Mouse (Mus musculus): ENCODE results near the gene Arhgap28. TPM values are rescaled to one million over a fixed set of nuclear protein-coding genes. Genes with fewer than 3 reads are reported as not detected.
A peak's percentile ranks its signal among the peaks of the same experiment; 100 is the strongest.

Gene Arhgap28
- polyA plus RNA-seq, 2 experiments: 0.57 to 0.91 TPM

GRCm38 (mm10) chr17:67918201-67918600 lies 85.7 kb downstream of the Arhgap28 start:
- Histone ChIP-seq H3K4me1 (replicated peaks; ENCODE audit: control insufficient read depth in 2 of 2, insufficient read depth in 2 of 2, low read length in 1 of 2) (no peaks in the 10 kb centered on the region), H3K9me3 (ENCODE audit: control insufficient read depth, low read length) (no peaks in the 10 kb centered on the region), H3K9ac (replicated peaks) (no peak overlapping the region), H3K4me3 (ENCODE audit: insufficient read depth in 1 of 2, low read depth in 2 of 2, low read length in 2 of 2) (no peak overlapping the region), H3K27ac (no peak overlapping the region), H3K36me3 (replicated peaks; ENCODE audit: control insufficient read depth, insufficient read depth, low read depth) (no peaks in the 10 kb centered on the region), H3K27me3 (ENCODE audit: control insufficient read depth, insufficient read depth, low read length) (no peaks in the 10 kb centered on the region), H3K4me2 (ENCODE audit: low read depth) (no peak overlapping the region)
- no peak for ATAC-seq (ENCODE audit: insufficient read depth)
- WGBS (ENCODE audit: insufficient replicate concordance): 76% methylated on average over 7 of the region's 7 CpGs
- no peak for DNase-seq (ENCODE audit: low read depth in 3 of 3, low spot score in 3 of 3)
- TF ChIP-seq CTCF (IDR thresholded peaks at IDR 0.05; ENCODE audit: low read depth): no peak
- TF ChIP-seq EP300 (IDR thresholded peaks at IDR 0.05; ENCODE audit: low read depth): no peak

- ATAC-seq (ENCODE audit: insufficient read depth) (no peak), DNase-seq (ENCODE audit: low read depth in 3 of 3, low spot score in 3 of 3) (no peak)
- H3K9ac ChIP-seq (replicated peaks): no peak overlapping the region
- WGBS (ENCODE audit: insufficient replicate concordance): 72% methylated on average over 2 of the region's 2 CpGs
- no peaks in the 10 kb centered on the region for H3K36me3 ChIP-seq (replicated peaks; ENCODE audit: control insufficient read depth, insufficient read depth, low read depth)
- no peak overlapping the region for H3K4me2 ChIP-seq (ENCODE audit: low read depth)
- no peak overlapping the region for H3K4me3 ChIP-seq (ENCODE audit: insufficient read depth in 1 of 2, low read depth in 2 of 2, low read length in 2 of 2)
- no peaks in the 10 kb centered on the region for H3K9me3 ChIP-seq (ENCODE audit: control insufficient read depth, low read length)
- H3K27ac ChIP-seq: no peak overlapping the region
- TF ChIP-seq EP300 (IDR thresholded peaks at IDR 0.05; ENCODE audit: low read depth) (no peak), CTCF (IDR thresholded peaks at IDR 0.05; ENCODE audit: low read depth) (no peak)
- no peaks in the 10 kb centered on the region for H3K4me1 ChIP-seq (replicated peaks; ENCODE audit: control insufficient read depth in 2 of 2, insufficient read depth in 2 of 2, low read length in 1 of 2)
- no peaks in the 10 kb centered on the region for H3K27me3 ChIP-seq (ENCODE audit: control insufficient read depth, insufficient read depth, low read length)
Measured at GRCm38 (mm10) chr17:67916901-67917300, 87.0 kb downstream of the Arhgap28 start.

- DNase-seq (ENCODE audit: low read depth in 3 of 3, low spot score in 3 of 3) (peak in 1 of 3 experiments; percentile 6), ATAC-seq (ENCODE audit: insufficient read depth) (no peak)
- H3K4me1 ChIP-seq (replicated peaks; ENCODE audit: control insufficient read depth in 2 of 2, insufficient read depth in 2 of 2, low read length in 1 of 2): no peaks in the 10 kb centered on the region
- H3K27ac ChIP-seq: no peak overlapping the region
- no peak overlapping the region for H3K9ac ChIP-seq (replicated peaks)
- H3K36me3 ChIP-seq (replicated peaks; ENCODE audit: control insufficient read depth, insufficient read depth, low read depth): no peaks in the 10 kb centered on the region
- TF ChIP-seq EP300 (IDR thresholded peaks at IDR 0.05; ENCODE audit: low read depth): no peak
- peak; percentile 52 for TF ChIP-seq CTCF (IDR thresholded peaks at IDR 0.05; ENCODE audit: low read depth)
- 48% methylated on average over 12 of the region's 12 CpGs for WGBS (ENCODE audit: insufficient replicate concordance)
- H3K9me3 ChIP-seq (ENCODE audit: control insufficient read depth, low read length): no peaks in the 10 kb centered on the region
- no peak overlapping the region for H3K4me2 ChIP-seq (ENCODE audit: low read depth)
- H3K27me3 ChIP-seq (ENCODE audit: control insufficient read depth, insufficient read depth, low read length): no peaks in the 10 kb centered on the region
- H3K4me3 ChIP-seq (ENCODE audit: insufficient read depth in 1 of 2, low read depth in 2 of 2, low read length in 2 of 2): no peak overlapping the region
Measured at GRCm38 (mm10) chr17:67912640-67913039, 91.3 kb downstream of the Arhgap28 start.

GRCm38 (mm10) chr17:67912051-67912450 lies 91.9 kb downstream of the Arhgap28 start:
- Histone ChIP-seq H3K9me3 (ENCODE audit: control insufficient read depth, low read length) (no peaks in the 10 kb centered on the region), H3K4me2 (ENCODE audit: low read depth) (no peak overlapping the region), H3K27me3 (ENCODE audit: control insufficient read depth, insufficient read depth, low read length) (no peaks in the 10 kb centered on the region), H3K36me3 (replicated peaks; ENCODE audit: control insufficient read depth, insufficient read depth, low read depth) (no peaks in the 10 kb centered on the region), H3K9ac (replicated peaks) (no peak overlapping the region), H3K27ac (no peak overlapping the region), H3K4me1 (replicated peaks; ENCODE audit: control insufficient read depth in 2 of 2, insufficient read depth in 2 of 2, low read length in 1 of 2) (no peaks in the 10 kb centered on the region), H3K4me3 (ENCODE audit: insufficient read depth in 1 of 2, low read depth in 2 of 2, low read length in 2 of 2) (no peak overlapping the region)
- WGBS (ENCODE audit: insufficient replicate concordance): 66% methylated on average over 11 of the region's 11 CpGs
- no peak for DNase-seq (ENCODE audit: low read depth in 3 of 3, low spot score in 3 of 3)
- ATAC-seq (ENCODE audit: insufficient read depth): no peak
- TF ChIP-seq EP300 (IDR thresholded peaks at IDR 0.05; ENCODE audit: low read depth) (no peak), CTCF (IDR thresholded peaks at IDR 0.05; ENCODE audit: low read depth) (no peak)

GRCm38 (mm10) chr17:67908537-67908936 lies 95.4 kb downstream of the Arhgap28 start:
- Histone ChIP-seq H3K4me3 (ENCODE audit: insufficient read depth in 1 of 2, low read depth in 2 of 2, low read length in 2 of 2) (no peak overlapping the region), H3K36me3 (replicated peaks; ENCODE audit: control insufficient read depth, insufficient read depth, low read depth) (no peaks in the 10 kb centered on the region), H3K4me2 (ENCODE audit: low read depth) (no peak overlapping the region), H3K9ac (replicated peaks) (no peak overlapping the region), H3K27ac (no peak overlapping the region), H3K9me3 (ENCODE audit: control insufficient read depth, low read length) (no peaks in the 10 kb centered on the region), H3K27me3 (ENCODE audit: control insufficient read depth, insufficient read depth, low read length) (no peaks in the 10 kb centered on the region), H3K4me1 (replicated peaks; ENCODE audit: control insufficient read depth in 2 of 2, insufficient read depth in 2 of 2, low read length in 1 of 2) (no peaks in the 10 kb centered on the region)
- ATAC-seq (ENCODE audit: insufficient read depth) (no peak), DNase-seq (ENCODE audit: low read depth in 3 of 3, low spot score in 3 of 3) (no peak)
- TF ChIP-seq CTCF (IDR thresholded peaks at IDR 0.05; ENCODE audit: low read depth) (no peak), EP300 (IDR thresholded peaks at IDR 0.05; ENCODE audit: low read depth) (no peak)
- WGBS (ENCODE audit: insufficient replicate concordance): 56% methylated on average over 4 of the region's 4 CpGs
